Mouse (Mus musculus): ENCODE data around the gene Arf1.

DNA sequence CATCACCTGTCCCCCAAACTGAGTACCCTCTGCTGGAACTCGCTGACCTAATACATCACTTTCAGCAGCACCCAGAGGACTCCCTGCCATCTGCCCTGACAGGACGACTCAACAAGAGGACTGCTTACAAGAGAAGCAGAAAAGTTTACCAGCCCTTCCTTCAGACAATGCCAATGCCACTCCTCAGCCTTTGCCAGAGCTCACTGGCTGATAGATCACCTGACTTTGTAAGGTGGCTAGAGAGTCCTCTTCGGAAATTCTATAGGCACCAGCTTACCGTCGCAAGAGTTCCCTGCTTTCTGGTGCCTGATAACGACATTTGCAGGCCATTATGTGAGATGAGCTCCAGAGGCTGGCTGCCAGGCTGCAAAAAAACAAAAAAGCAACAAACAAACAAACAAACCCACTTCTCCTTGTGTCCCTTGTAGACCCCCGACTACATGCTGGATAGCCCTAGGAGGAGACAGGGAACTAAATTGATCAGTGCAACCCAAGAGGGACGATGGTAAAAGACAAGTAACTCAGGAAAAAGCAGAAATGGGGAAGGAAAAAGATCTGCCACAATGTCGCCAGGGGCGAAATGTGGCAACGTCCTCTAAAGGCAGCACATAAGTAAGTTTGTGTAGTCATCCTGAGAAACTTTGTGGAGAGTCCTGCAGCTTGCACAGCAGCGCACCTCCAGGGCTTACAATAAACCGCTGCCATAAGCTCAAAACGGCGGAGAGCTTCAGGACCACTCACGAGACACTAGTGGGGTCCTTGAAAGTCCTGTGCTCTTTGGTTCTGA is 26.7 kb downstream of the Arf1 start:
- TF ChIP-seq TAL1 (IDR thresholded peaks at IDR 0.05; ENCODE audit: low read length): no peak
- TF ChIP-seq GATA1 (IDR thresholded peaks at IDR 0.05; ENCODE audit: low read length): no peak

Measured in erythroblast, embryonic 14.5 days (primary cell).